Mouse (Mus musculus) layer of hippocampus, adult 11-12 months (tissue): ENCODE measurements around the gene Sprr2b.
"Not testable (repeated sequence)": the region's sequence is repeated elsewhere in the genome, so short reads cannot be mapped to it uniquely, and the experiment has no call there.

Experiments
- DNase-seq: peaks from one replicate; pipeline ENCODE4 v3.0.0; 2022; ENCODE audit warnings: low spot score

Sprr2b gene

DNA sequence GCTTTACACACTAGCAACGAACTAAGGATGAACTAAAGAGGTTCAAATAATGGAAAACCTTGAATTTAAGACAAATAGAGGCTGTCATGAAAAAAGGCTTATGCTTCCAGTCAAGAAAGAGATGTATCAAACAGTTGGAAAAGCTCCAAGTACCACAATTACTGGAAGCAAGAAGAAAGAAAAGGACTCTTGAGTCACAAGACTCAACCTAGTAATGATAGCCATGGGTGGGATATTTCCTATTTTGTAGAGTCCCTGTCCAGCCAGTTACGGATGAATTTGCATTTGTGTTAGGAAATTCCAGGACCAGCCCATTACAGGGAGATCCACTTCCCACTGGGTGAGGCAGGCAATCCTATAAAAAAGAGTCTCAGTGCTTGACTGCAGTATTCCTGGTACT is at the start of gene Sprr2b:
Gene Sprr2b (plus strand): TSS at position 301 of the 400 bp plus-strand sequence.
- DNase-seq: no peak

- DNase-seq: not testable (repeated sequence)
Measured at GRCm38 (mm10) chr3:92271414-92271985, 44.9 kb upstream of the Sprr2b start.

DNA sequence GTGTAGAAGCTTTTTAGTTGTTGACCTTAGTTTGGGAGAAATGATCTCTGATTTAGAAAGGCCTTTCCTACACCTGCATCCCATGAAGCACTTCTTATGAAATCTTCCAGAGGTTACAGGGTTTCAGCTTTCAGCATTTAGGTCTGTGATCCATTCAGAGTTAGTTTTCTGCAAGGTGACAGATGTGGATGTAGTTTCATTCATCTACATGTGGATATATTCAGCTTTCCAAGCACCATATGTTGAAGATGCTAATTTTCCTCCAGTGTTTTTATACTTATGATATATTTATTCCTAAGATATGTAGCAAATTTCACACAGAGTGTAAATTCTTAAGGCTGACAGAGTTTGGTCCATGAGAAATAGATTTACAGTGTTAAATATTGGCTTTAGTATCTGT is 42.9 kb upstream of the Sprr2b start:
- DNase-seq: not testable (repeated sequence)

- DNase-seq: not testable (repeated sequence)
Measured at GRCm38 (mm10) chr3:92274018-92274417, 42.4 kb upstream of the Sprr2b start.

DNA sequence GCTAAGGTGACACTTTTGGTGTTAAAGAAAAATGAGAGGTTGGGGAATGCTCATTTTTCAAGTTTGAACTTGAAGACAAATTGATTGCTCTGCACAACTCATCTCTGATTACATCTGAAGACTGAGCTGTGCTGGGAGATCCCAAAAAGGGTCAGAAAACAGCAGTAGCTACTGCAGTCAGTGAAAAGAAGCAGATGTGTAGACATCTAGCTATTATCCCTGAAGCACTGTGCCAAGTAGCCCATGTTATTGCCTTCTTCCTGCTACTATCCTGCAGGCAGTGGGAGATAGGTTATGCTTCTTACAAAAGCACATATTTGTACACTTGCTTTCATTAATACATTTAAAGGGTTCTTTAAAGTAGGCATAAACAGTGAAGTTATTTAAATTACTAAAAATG is 36.8 kb upstream of the Sprr2b start:
- not testable (repeated sequence) for DNase-seq

DNA sequence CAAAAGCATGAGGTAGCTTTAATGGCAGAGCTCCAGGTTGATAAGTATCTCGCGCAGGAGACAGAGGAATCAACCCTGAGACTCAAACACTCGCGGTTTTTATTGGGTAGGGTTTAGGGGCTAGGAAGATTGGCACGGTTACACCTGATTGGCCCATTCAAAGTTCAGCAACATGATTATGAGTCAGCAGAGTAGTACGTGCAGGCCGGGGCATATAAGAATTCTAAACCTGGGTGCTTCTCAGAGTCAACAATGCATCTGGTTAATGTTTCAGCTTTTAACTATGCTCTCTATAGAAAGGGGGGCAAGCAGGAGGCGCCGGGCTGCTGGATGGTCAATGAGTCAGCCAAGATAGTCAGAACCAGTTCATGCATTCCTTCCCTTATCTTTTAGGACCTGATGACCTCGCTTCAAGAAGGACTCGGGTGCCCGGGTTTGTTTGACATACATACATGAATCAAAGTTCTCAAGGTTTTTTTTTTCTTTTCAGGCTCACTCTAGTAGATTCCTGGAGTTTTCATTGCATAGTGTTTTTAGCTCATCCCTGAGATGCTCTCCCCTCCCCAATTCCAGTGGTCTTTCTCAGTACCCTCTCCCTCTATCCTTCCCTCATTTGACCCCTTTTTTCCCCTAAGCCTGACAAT is 35.3 kb upstream of the Sprr2b start:
- not testable (repeated sequence) for DNase-seq

DNA sequence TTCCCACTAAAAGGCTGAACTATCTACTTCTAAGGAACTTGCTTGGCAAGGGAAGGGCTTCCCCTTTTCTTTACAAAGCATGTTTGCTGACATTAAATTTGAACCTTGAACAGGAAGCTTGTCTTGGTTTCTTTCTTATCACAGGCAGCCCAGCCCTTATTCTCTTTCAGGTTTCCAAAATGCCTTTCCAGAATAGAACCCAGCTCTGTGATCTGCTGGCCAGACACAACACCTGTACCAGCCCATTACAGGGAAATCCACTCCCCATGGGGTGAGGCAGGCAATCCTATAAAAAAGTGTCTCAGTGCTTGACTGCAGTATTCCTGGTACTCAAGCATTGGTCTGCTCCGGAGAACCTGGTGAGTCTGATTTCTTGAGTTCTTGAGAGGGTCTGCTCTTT is 31.3 kb upstream of the Sprr2b start, which contains the start of gene Sprr2a3:
Gene Sprr2a3 (plus strand): TSS at position 317 of the 400 bp plus-strand sequence.
- DNase-seq: not testable (repeated sequence)

DNA sequence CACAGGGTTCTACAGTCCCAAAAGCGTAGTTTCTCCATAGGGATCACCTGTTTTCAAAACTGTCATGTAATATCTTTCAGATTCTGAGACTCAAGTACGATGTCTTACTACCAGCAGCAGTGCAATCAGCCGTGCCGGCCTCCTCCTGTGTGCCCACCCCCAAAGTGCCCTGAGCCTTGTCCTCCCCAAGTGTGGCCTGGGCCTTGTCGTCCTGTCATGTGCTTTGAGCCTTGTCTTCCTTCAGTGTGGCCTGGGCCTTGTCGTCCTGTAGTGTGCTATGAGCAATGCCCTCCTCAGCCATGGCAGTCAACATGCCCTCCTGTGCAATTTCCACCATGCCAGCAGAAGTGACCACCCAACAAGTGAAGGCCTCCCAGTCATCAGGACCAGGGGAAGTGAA is 27.9 kb upstream of the Sprr2b start:
- DNase-seq: not testable (repeated sequence)

GRCm38 (mm10) chr3:92307406-92307805 is 9.0 kb upstream of the Sprr2b start:
- no peak for DNase-seq

DNA sequence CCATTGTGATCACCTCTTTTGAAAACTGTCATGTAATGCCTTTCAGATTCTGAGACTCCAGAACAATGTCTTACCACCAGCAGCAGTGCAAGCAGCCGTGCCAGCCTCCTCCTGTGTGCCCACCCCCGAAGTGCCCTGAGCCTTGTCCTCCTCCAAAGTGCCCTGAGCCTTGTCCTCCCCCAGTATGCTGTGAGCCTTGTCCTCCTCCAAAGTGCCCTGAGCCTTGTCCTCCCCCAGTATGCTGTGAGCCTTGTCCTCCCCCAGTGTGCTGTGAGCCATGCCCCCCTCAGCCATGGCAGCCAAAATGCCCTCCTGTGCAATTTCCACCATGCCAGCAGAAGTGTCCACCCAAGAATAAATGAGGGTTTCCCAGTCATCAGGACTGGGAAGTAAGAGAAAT is 964 bp downstream of the Sprr2b start:
- DNase-seq: no peak

- DNase-seq: no peak
Measured at GRCm38 (mm10) chr3:92336278-92336677, 19.9 kb downstream of the Sprr2b start.

GRCm38 (mm10) chr3:92338840-92339239 is 22.4 kb downstream of the Sprr2b start, which contains the start of gene Sprr2d:
TSS of gene Sprr2d (plus strand) at chr3:92339140.
- no peak for DNase-seq

- no peak for DNase-seq
Measured at GRCm38 (mm10) chr3:92351843-92352242, 35.4 kb downstream of the Sprr2b start, which contains the start of gene Sprr2e. TSS of gene Sprr2e (plus strand) at chr3:92352143.

DNA sequence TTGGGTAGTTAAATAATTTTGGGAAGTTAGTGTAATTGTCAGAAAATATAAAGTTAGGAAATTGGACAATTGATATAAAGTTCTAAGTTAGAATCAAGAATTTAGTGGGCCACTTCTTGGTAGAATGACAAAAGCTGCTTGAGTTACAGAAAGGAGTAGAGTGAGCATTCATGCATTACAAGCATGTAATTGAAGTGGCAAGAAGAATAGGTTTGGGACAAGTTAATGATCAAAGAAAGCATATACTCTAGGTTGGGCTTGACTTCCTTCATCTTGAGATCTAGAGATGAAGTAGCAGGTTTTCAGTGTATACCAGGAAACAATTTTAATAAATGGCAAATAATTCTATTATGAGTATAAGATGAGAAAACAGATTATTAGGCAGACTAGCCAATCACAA is 45.2 kb downstream of the Sprr2b start:
- DNase-seq: no peak

GRCm38 (mm10) chr3:92364887-92365286 is 48.5 kb downstream of the Sprr2b start, which contains the start of gene Sprr2f:
TSS of gene Sprr2f (plus strand) at chr3:92365187.
- DNase-seq: no peak
